24 mouse cellular contexts compared by ENCODE assay signal in genomic region chr19:56477253-56477652, GRCm38 (mm10). TPM values are rescaled to one million over a fixed set of nuclear protein-coding genes. Genes with fewer than 3 reads are reported as not detected.
DNase-seq lines count a peak whose midpoint lies in the region; ATAC-seq and TF ChIP-seq lines count a peak whose summit lies in the region.
"Had no signal": no experiment of that assay in that cellular context is flagged by ENCODE, and none has a peak within 500 bp of the region (broad histone marks: within the 10 kb centered on the region; RNA-seq: fewer than 3 reads in every experiment).

No protein-coding gene starts in this region.

- DNase-seq in forebrain, embryonic 14.5 days (ENCODE audit: low spot score), result peak; percentile 44
- DNase-seq in forebrain, postnatal 0 days, result no peak
- DNase-seq in c-Kit-positive CD71-positive TER-119-positive erythroid progenitor cells, embryonic 14.5 days (ENCODE audit: low spot score), result peak; percentile 4
- no peak for DNase-seq in cerebellum, adult 11 months
- DNase-seq: adrenal gland, postnatal 14 days; cerebellum, adult 11-12 months; cerebellum, adult 9-10 months; cerebellum, postnatal 36 days; gastrocnemius, postnatal 10 days; heart, adult 18-20 months; heart, postnatal 10 days had no signal

- peak; percentile 47 for ATAC-seq in forebrain, embryonic 14.5 days
- ATAC-seq in forebrain, postnatal 0 days, result no peak
- ATAC-seq in megakaryocyte, adult 5-6 weeks (ENCODE audit: poor library complexity, severe bottlenecking), result no peak
- ATAC-seq in intestine, embryonic 15.5 days, result no peak
- ATAC-seq: activated CD4-positive, CD25-positive, alpha-beta regulatory T cell, adult 4 months; Patski had no signal

- no peak overlapping the region for H3K4me3 ChIP-seq in forebrain, embryonic 14.5 days (ENCODE audit: low read depth, low read length)
- H3K4me3 ChIP-seq in forebrain, postnatal 0 days (ENCODE audit: low read depth, low read length), result no peak overlapping the region
- peak overlapping the region; percentile 12 for H3K4me3 ChIP-seq in megakaryocyte, embryonic 14.5 days (replicated peaks)
- H3K4me3 ChIP-seq in intestine, embryonic 15.5 days (replicated peaks), result no peak overlapping the region
- H3K4me3 ChIP-seq: embryonic facial prominence, embryonic 13.5 days; heart, embryonic 10.5 days; hindbrain, embryonic 13.5 days had no signal

- H3K4me2 ChIP-seq in forebrain, embryonic 14.5 days (ENCODE audit: low read length), result no peak overlapping the region
- no peak overlapping the region for H3K4me2 ChIP-seq in forebrain, postnatal 0 days (ENCODE audit: low read depth)
- H3K4me2 ChIP-seq in intestine, embryonic 15.5 days (replicated peaks), result no peak overlapping the region
- H3K4me2 ChIP-seq: embryonic facial prominence, embryonic 13.5 days; hindbrain, embryonic 13.5 days had no signal

- H3K9ac ChIP-seq in forebrain, embryonic 14.5 days (ENCODE audit: low read length), result no peak overlapping the region
- no peak overlapping the region for H3K9ac ChIP-seq in forebrain, postnatal 0 days
- no peak overlapping the region for H3K9ac ChIP-seq in intestine, embryonic 15.5 days
- H3K9ac ChIP-seq: embryonic facial prominence, embryonic 13.5 days; hindbrain, embryonic 13.5 days had no signal

- no peaks in the 10 kb centered on the region for H3K36me3 ChIP-seq in forebrain, embryonic 14.5 days (ENCODE audit: control insufficient read depth, insufficient read depth, low read length)
- H3K36me3 ChIP-seq in forebrain, postnatal 0 days (ENCODE audit: insufficient read depth), result no peaks in the 10 kb centered on the region
- H3K36me3 ChIP-seq in megakaryocyte, embryonic 14.5 days (replicated peaks; ENCODE audit: low read length), result no peaks in the 10 kb centered on the region
- no peaks in the 10 kb centered on the region for H3K36me3 ChIP-seq in intestine, embryonic 15.5 days
- H3K36me3 ChIP-seq: embryonic facial prominence, embryonic 13.5 days; heart, embryonic 10.5 days; hindbrain, embryonic 13.5 days had no signal

- H3K27ac ChIP-seq in forebrain, embryonic 14.5 days (ENCODE audit: low read depth, low read length), result no peak overlapping the region
- no peak overlapping the region for H3K27ac ChIP-seq in forebrain, postnatal 0 days (ENCODE audit: low read depth, low read length)
- no peak overlapping the region for H3K27ac ChIP-seq in intestine, embryonic 15.5 days
- H3K27ac ChIP-seq: embryonic facial prominence, embryonic 13.5 days; heart, embryonic 10.5 days; hindbrain, embryonic 13.5 days; hindbrain, postnatal 0 days had no signal

- 61% methylated on average over 5 of the region's 5 CpGs for WGBS in forebrain, embryonic 14.5 days
- WGBS in forebrain, postnatal 0 days, result 57% methylated on average over 5 of the region's 5 CpGs
- WGBS in intestine, embryonic 15.5 days, result 76% methylated on average over 5 of the region's 5 CpGs

- H3K27me3 ChIP-seq in forebrain, embryonic 14.5 days (replicated peaks; ENCODE audit: control insufficient read depth, insufficient read depth, low read length), result no peaks in the 10 kb centered on the region
- no peaks in the 10 kb centered on the region for H3K27me3 ChIP-seq in forebrain, postnatal 0 days (ENCODE audit: insufficient read depth, low read length)
- peaks cover 40% of the 10 kb centered on the region for H3K27me3 ChIP-seq in megakaryocyte, embryonic 14.5 days (replicated peaks)
- H3K27me3 ChIP-seq in intestine, embryonic 15.5 days (replicated peaks), result no peaks in the 10 kb centered on the region
- H3K27me3 ChIP-seq: embryonic facial prominence, embryonic 13.5 days; hindbrain, embryonic 13.5 days; Patski had no signal

- no peaks in the 10 kb centered on the region for H3K9me3 ChIP-seq in forebrain, embryonic 14.5 days (replicated peaks; ENCODE audit: control insufficient read depth, low read length)
- no peaks in the 10 kb centered on the region for H3K9me3 ChIP-seq in forebrain, postnatal 0 days (ENCODE audit: low read length)
- peaks cover 2% of the 10 kb centered on the region; the same call in 1 of the 2 replicates for H3K9me3 ChIP-seq in megakaryocyte, embryonic 14.5 days
- H3K9me3 ChIP-seq in intestine, embryonic 15.5 days, result no peaks in the 10 kb centered on the region
- H3K9me3 ChIP-seq: embryonic facial prominence, embryonic 13.5 days; heart, embryonic 10.5 days; hindbrain, embryonic 13.5 days had no signal

- H3K4me1 ChIP-seq in forebrain, embryonic 14.5 days (ENCODE audit: control insufficient read depth, insufficient read depth, low read length), result peaks cover 21% of the 10 kb centered on the region; the same call in 1 of the 2 replicates
- H3K4me1 ChIP-seq in forebrain, postnatal 0 days (ENCODE audit: insufficient read depth), result peaks cover 11% of the 10 kb centered on the region
- peaks cover 41% of the 10 kb centered on the region for H3K4me1 ChIP-seq in megakaryocyte, embryonic 14.5 days
- H3K4me1 ChIP-seq in intestine, embryonic 15.5 days (replicated peaks), result no peaks in the 10 kb centered on the region

- TF ChIP-seq CTCF in forebrain, postnatal 0 days (IDR thresholded peaks at IDR 0.05; ENCODE audit: low read depth), result no peak

RNA-seq across cellular contexts. Expression of gene Plekhs1, which starts 15.8 kb away (rescaled TPM):
- polyA plus RNA-seq in forebrain, embryonic 14.5 days (2014; fragmentation: Nextera tagmentation; extraction: Ambion mirVana), result 0.28 TPM in 1 of 2 replicates, not detected in the other
- 0.14 and 0.15 TPM in 2 replicates for total RNA-seq in forebrain, postnatal 0 days (2014; rRNA removed)
- 0.28 and 0.29 TPM in 2 replicates for polyA plus RNA-seq in forebrain, postnatal 0 days (2015; fragmentation: Nextera tagmentation; extraction: Ambion mirVana)
- not detected in 2 replicates for polyA plus RNA-seq in megakaryocyte, embryonic 14.5 days (2012; ENCODE audit: insufficient read depth, low replicate concordance)
- 0.14 TPM in 1 of 2 replicates, not detected in the other for total RNA-seq in megakaryocyte, adult 5-6 weeks (2015)
- 0.07 TPM in 1 of 2 replicates, not detected in the other for total RNA-seq in megakaryocyte, adult 5-6 weeks (2017)
- 0.49 and 0.72 TPM in 2 replicates for polyA plus RNA-seq in intestine, embryonic 15.5 days (2015; fragmentation: Nextera tagmentation; extraction: Ambion mirVana)
- total RNA-seq: adrenal gland, adult 18-20 months; heart, adult 18-20 months; hematopoietic stem cell, adult 5-6 weeks; hindbrain, postnatal 0 days had no signal
- polyA plus RNA-seq: C2C12; heart, embryonic 10.5 days; heart, embryonic 14.5 days had no signal

Comparison
In these comparisons a context has a peak if more than half of its experiments do, and no peak if none do; other contexts are left out.
1. DNase-seq: peak in forebrain, embryonic 14.5 days (single experiment) and c-Kit-positive CD71-positive TER-119-positive erythroid progenitor cells, embryonic 14.5 days (single experiment); none in forebrain, postnatal 0 days (single experiment) and cerebellum, adult 11 months (single experiment).